Mouse (Mus musculus): ENCODE measurements around the gene Tmem204.
A peak's percentile ranks its signal among the peaks of the same experiment; 100 is the strongest.
"Not testable (repeated sequence)": the region's sequence is repeated elsewhere in the genome, so short reads cannot be mapped to it uniquely, and the experiment has no call there.

The Tmem204 gene

GRCm38 (mm10) chr17:25083444-25083931, at the start of gene Tmem204:
Tmem204 (minus strand) TSS chr17:25083591.
- DNase-seq (ENCODE audit: low read depth, low spot score) = peak; percentile 42

- DNase-seq (ENCODE audit: low read depth, low spot score) = no peak
Observed at GRCm38 (mm10) chr17:25130060-25130459, 46.7 kb upstream of the Tmem204 start.

- no peak for DNase-seq (ENCODE audit: low read depth, low spot score)
Observed at GRCm38 (mm10) chr17:25127681-25128080, 44.3 kb upstream of the Tmem204 start.

GRCm38 (mm10) chr17:25127079-25127478, 43.7 kb upstream of the Tmem204 start:
- DNase-seq (ENCODE audit: low read depth, low spot score) = peak; percentile 64

- DNase-seq (ENCODE audit: low read depth, low spot score) = not testable (repeated sequence)
Observed at GRCm38 (mm10) chr17:25125442-25126060, 42.2 kb upstream of the Tmem204 start.

- DNase-seq (ENCODE audit: low read depth, low spot score) = peak; percentile 37
Observed at GRCm38 (mm10) chr17:25123979-25124378, 40.6 kb upstream of the Tmem204 start.

- no peak for DNase-seq (ENCODE audit: low read depth, low spot score)
Observed at GRCm38 (mm10) chr17:25120406-25120805, 37.0 kb upstream of the Tmem204 start, which contains the start of gene Ptx4. Ptx4 (plus strand) TSS chr17:25120760.

GRCm38 (mm10) chr17:25117263-25117662, 33.9 kb upstream of the Tmem204 start:
- peak; percentile 72 for DNase-seq (ENCODE audit: low read depth, low spot score)

- DNase-seq (ENCODE audit: low read depth, low spot score) = peak; percentile 91
Observed at GRCm38 (mm10) chr17:25115664-25116432, 32.5 kb upstream of the Tmem204 start, which contains the start of gene Telo2. Telo2 (minus strand) TSS chr17:25115967.

- DNase-seq (ENCODE audit: low read depth, low spot score) = peak; percentile 34
Observed at GRCm38 (mm10) chr17:25114908-25115645, 31.7 kb upstream of the Tmem204 start.

GRCm38 (mm10) chr17:25112423-25112810, 29.0 kb upstream of the Tmem204 start:
- no peak for DNase-seq (ENCODE audit: low read depth, low spot score)

GRCm38 (mm10) chr17:25111739-25112422, 28.5 kb upstream of the Tmem204 start:
- no peak for DNase-seq (ENCODE audit: low read depth, low spot score)

GRCm38 (mm10) chr17:25111220-25111619, 27.8 kb upstream of the Tmem204 start:
- DNase-seq (ENCODE audit: low read depth, low spot score) = no peak

- DNase-seq (ENCODE audit: low read depth, low spot score) = no peak
Observed at GRCm38 (mm10) chr17:25110590-25110989, 27.2 kb upstream of the Tmem204 start.

GRCm38 (mm10) chr17:25109578-25109977, 26.2 kb upstream of the Tmem204 start:
- peak; percentile 52 for DNase-seq (ENCODE audit: low read depth, low spot score)

GRCm38 (mm10) chr17:25107786-25108185, 24.4 kb upstream of the Tmem204 start:
- DNase-seq (ENCODE audit: low read depth, low spot score) = no peak

- DNase-seq (ENCODE audit: low read depth, low spot score) = no peak
Observed at GRCm38 (mm10) chr17:25101338-25101737, 17.9 kb upstream of the Tmem204 start.

GRCm38 (mm10) chr17:25100052-25100451, 16.7 kb upstream of the Tmem204 start:
- no peak for DNase-seq (ENCODE audit: low read depth, low spot score)

GRCm38 (mm10) chr17:25096221-25096620, 12.8 kb upstream of the Tmem204 start:
- no peak for DNase-seq (ENCODE audit: low read depth, low spot score)

GRCm38 (mm10) chr17:25090450-25090849, 7.1 kb upstream of the Tmem204 start:
- DNase-seq (ENCODE audit: low read depth, low spot score) = no peak

- DNase-seq (ENCODE audit: low read depth, low spot score) = no peak
Observed at GRCm38 (mm10) chr17:25089158-25089557, 5.8 kb upstream of the Tmem204 start.

Measured in ES-CJ7 (cell line).